Mouse (Mus musculus) hindbrain, postnatal 0 days (tissue): ENCODE data around the gene Nek7. TPM values are rescaled to one million over a fixed set of nuclear protein-coding genes. Genes with fewer than 3 reads are reported as not detected.
A peak's percentile ranks its signal among the peaks of the same experiment; 100 is the strongest.

Experiments
- ATAC-seq: fragments of 200-750 bp; cut with Nextera tagmentation; 2 replicates; pipeline ENCODE4 v1.8.0; 2017; ENCODE audit warnings: mild to moderate bottlenecking, moderate TSS enrichment, moderate library complexity
- DNase-seq: peaks from one replicate; pipeline ENCODE4 v3.0.0-alpha.2; 2015; ENCODE audit warnings: low spot score
- H3K27ac ChIP-seq: fragments of 300-500 bp; sonication (generic); 2 replicates; pipeline ENCODE4 v1.5.1; 2014; ENCODE audit warnings: mild to moderate bottlenecking
- H3K27me3 ChIP-seq: fragments of 300-500 bp; sonication (generic); 2 replicates; pipeline ENCODE4 v1.6.1; 2014; ENCODE audit warnings: low read length, mixed read lengths; ENCODE audit not compliant: insufficient read depth
- H3K36me3 ChIP-seq: fragments of 300-500 bp; sonication (generic); 2 replicates; pipeline ENCODE4 v1.6.1; 2014; ENCODE audit warnings: low read length, mixed read lengths; ENCODE audit not compliant: insufficient read depth
- H3K4me1 ChIP-seq: fragments of 300-500 bp; sonication (generic); 2 replicates; pipeline ENCODE4 v1.6.1; 2014; ENCODE audit warnings: antibody characterized with exemption, low read length, mixed read lengths; ENCODE audit not compliant: insufficient read depth
- H3K4me2 ChIP-seq: fragments of 300-500 bp; sonication (generic); 2 replicates; pipeline ENCODE4 v1.6.1; 2014; ENCODE audit warnings: low read depth, mild to moderate bottlenecking, low read length, moderate library complexity, mixed read lengths
- H3K4me3 ChIP-seq: fragments of 300-500 bp; sonication (generic); 2 replicates; pipeline ENCODE4 v1.5.1; 2014; ENCODE audit warnings: low read length
- H3K9ac ChIP-seq: fragments of 300-500 bp; sonication (generic); replicated peaks from 2 replicates; pipeline ENCODE4 v1.6.1; 2014; ENCODE audit warnings: mild to moderate bottlenecking, low read length, moderate library complexity, mixed read lengths
- H3K9me3 ChIP-seq: fragments of 300-500 bp; sonication (generic); 2 replicates; pipeline ENCODE4 v1.6.1; 2016; ENCODE audit warnings: low read length, mixed read lengths
- CTCF ChIP-seq: IDR thresholded peaks from 2 replicates; pipeline ENCODE4 v1.5.1; 2016; ENCODE audit warnings: antibody characterized with exemption, control low read depth, low read depth
- WGBS: fragments of 180-500 bp; shearing (Covaris S2); extraction: QIAGEN DNeasy Blood & Tissue Kit; methylation state at CpG from one replicate; pipeline ENCODE4 v1.1.7; 2014; 5-methylcytosine and 5-hydroxymethylcytosine counted together
- polyA plus RNA-seq: library from polyadenylated mRNA; unstranded; fragments of >200 nt; fragmentation: Nextera tagmentation; extraction: Ambion mirVana; gene quantifications from 2 replicates; pipeline ENCODE4 v1.2.1, GENCODE M21; 2015
- total RNA-seq: library from RNA; depleted of rRNA; stranded (reverse); fragments of >200 nt; gene quantifications from 2 replicates; pipeline ENCODE4 v1.2.3, GENCODE M21; 2014

Nek7 gene
- total and polyA plus RNA-seq, 2 experiments from 2014 or later = 8.8 to 16.3 TPM

DNA sequence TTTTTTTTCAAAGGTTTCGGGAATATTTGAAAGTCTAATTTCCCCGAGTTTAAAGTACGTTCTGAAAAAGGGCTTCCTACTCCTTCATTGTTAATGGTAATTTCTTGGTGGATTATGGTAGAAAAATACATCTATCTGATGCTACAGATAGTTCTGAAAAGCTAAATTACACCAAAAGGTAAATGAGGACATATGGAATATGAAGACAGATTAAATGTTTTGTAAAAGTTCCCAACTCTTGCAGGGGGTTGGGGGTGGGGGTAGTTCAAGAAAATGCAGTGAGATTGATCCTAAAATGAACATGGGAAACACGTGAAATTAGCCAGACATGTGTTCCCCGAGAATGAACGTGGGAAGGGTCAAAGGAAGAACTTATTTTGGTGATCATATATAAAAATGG is 119.2 kb downstream of the Nek7 start:
- no peak for DNase-seq
- no peaks in the 10 kb centered on the region for H3K9me3 ChIP-seq
- H3K9ac ChIP-seq = no peak overlapping the region
- H3K4me1 ChIP-seq = peaks cover 7% of the 10 kb centered on the region; the same call in 1 of the 2 replicates
- H3K4me2 ChIP-seq = 0 out of 2 replicates have a peak overlapping the region, but pooled peaks have one; percentile 56
- ATAC-seq = no peak
- H3K36me3 ChIP-seq = no peaks in the 10 kb centered on the region
- H3K4me3 ChIP-seq = no peak overlapping the region; the same call in 1 of the 2 replicates
- 42% methylated on average over 6 of the region's 6 CpGs for WGBS
- TF ChIP-seq CTCF = no peak
- H3K27me3 ChIP-seq = no peaks in the 10 kb centered on the region
- no peak overlapping the region for H3K27ac ChIP-seq

DNA sequence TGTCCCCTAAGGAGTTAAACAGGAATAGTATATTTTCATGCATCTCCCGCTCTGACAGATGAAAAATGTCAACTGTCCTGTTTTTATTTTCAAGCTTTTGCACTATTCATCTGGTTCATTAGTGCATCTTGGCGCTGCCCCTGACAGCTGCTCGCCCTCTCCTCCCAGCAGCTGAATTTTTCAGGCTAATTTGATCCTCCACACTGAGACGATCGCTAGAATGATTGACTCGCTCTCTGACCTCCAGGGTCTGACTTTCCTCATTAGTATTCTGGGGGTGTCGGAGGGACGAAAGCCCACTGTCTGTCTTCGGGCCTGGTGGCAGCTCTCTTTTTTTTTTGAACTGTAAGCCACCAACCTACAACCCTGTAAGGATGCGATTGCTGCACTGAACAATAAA is 119.8 kb downstream of the Nek7 start:
- no peaks in the 10 kb centered on the region for H3K36me3 ChIP-seq
- no peak for TF ChIP-seq CTCF
- H3K4me1 ChIP-seq = peaks cover 7% of the 10 kb centered on the region; the same call in 1 of the 2 replicates
- H3K9me3 ChIP-seq = no peaks in the 10 kb centered on the region
- ATAC-seq = peak; percentile 55
- H3K27ac ChIP-seq = 0 out of 2 replicates have a peak overlapping the region, but pooled peaks have one; percentile 60
- peak overlapping the region; percentile 56 for H3K4me2 ChIP-seq
- DNase-seq = peak; percentile 68
- H3K27me3 ChIP-seq = no peaks in the 10 kb centered on the region
- H3K9ac ChIP-seq = no peak overlapping the region
- 7% methylated on average over 10 of the region's 10 CpGs for WGBS
- H3K4me3 ChIP-seq = peak overlapping the region; percentile 24

DNA sequence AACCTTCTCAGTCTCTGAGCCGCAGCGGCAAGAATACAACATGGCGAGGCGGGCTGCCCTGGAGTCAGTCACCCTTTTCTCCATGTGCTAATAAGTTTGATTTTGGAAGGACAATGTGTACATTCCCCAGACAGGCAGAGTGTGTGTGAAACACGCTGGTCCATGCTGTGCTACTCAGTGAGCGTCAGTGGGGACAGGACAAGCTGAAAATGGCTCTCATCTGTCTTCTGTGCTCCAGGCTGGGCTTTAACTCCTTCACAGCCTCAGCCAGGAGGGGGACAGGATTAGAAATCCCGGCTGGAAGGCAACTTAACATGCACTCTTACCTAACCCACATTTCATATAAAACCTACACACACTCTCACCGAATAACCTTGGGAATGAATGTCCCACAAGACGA is 120.5 kb downstream of the Nek7 start:
- Histone ChIP-seq H3K36me3 (no peaks in the 10 kb centered on the region), H3K4me2 (peak overlapping the region; percentile 56), H3K9ac (0 out of 2 replicates have a peak overlapping the region, but pooled peaks have one; percentile 28), H3K4me3 (peak overlapping the region; percentile 31), H3K27ac (peak overlapping the region; percentile 60; the same call in 1 of the 2 replicates), H3K9me3 (no peaks in the 10 kb centered on the region), H3K27me3 (no peaks in the 10 kb centered on the region), H3K4me1 (peaks cover 7% of the 10 kb centered on the region; the same call in 1 of the 2 replicates)
- peak; percentile 60 for DNase-seq
- 14% methylated on average over 9 of the region's 9 CpGs for WGBS
- ATAC-seq = peak; percentile 65
- TF ChIP-seq CTCF = peak; percentile 18; the same call in 1 of the 2 replicates

DNA sequence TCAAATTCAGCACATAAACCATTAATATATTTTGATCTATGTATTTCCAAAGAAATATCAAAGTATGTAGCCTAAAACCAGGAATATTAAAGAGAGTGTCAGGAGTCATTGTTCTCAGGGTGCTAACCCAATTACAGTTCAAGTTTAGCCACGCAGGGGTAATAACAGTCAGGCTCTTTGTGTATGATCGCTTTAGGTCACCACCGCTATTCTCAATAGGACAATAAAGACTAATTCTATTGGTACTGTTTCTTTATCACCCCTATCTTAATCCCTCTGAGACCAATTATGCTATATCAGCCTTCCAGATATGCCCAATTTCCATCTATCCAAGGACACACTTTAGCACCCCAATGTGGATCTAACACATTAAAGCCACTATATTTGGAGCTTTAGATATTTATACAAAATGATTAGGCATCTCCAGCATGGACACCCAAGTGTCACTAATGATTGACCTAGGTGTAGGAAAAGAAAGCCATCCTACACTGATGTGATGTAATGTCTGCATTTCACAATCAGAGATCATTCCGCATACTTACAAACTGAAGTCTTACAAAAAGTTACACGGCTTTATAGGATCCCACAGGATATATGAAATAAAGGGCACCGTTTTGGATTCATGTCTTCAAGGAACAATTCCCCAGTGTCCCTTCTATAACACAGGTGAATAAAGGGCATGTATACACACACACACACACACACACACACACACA is 128.4 kb downstream of the Nek7 start:
- Histone ChIP-seq H3K36me3 (no peaks in the 10 kb centered on the region), H3K27ac (no peak overlapping the region), H3K4me2 (no peak overlapping the region), H3K9ac (no peak overlapping the region), H3K4me1 (no peaks in the 10 kb centered on the region), H3K4me3 (no peak overlapping the region), H3K27me3 (no peaks in the 10 kb centered on the region), H3K9me3 (no peaks in the 10 kb centered on the region)
- 80% methylated on average over 6 of the region's 6 CpGs for WGBS
- TF ChIP-seq CTCF = no peak
- ATAC-seq = no peak
- DNase-seq = no peak

DNA sequence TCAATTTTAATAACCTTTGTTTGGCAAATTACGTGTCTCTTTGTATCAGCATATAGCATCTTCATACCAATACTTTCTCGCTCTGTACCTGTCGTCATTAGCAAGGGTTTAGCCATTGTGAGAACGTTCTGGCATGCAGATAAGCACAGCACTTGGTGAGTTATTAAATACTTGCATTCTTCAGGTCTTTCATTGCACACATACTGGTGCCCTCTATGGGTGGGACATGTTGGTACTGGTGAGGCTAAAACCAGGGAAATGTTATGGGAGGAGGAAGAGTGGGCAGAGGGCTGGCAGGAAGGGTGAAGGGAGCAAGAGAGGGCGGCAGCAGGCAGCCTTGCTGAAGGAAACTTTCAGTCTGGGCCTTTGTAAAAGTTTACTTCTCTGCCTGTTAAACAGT is 132.4 kb downstream of the Nek7 start:
- no peaks in the 10 kb centered on the region for H3K36me3 ChIP-seq
- H3K4me2 ChIP-seq = no peak overlapping the region
- DNase-seq (no peak), ATAC-seq (no peak)
- no peak overlapping the region for H3K9ac ChIP-seq
- no peaks in the 10 kb centered on the region for H3K4me1 ChIP-seq
- H3K27me3 ChIP-seq = no peaks in the 10 kb centered on the region
- H3K4me3 ChIP-seq = no peak overlapping the region
- no peaks in the 10 kb centered on the region for H3K9me3 ChIP-seq
- 84% methylated on average over 5 of the region's 5 CpGs for WGBS
- TF ChIP-seq CTCF = peak; percentile 32; the same call in 1 of the 2 replicates
- no peak overlapping the region for H3K27ac ChIP-seq

DNA sequence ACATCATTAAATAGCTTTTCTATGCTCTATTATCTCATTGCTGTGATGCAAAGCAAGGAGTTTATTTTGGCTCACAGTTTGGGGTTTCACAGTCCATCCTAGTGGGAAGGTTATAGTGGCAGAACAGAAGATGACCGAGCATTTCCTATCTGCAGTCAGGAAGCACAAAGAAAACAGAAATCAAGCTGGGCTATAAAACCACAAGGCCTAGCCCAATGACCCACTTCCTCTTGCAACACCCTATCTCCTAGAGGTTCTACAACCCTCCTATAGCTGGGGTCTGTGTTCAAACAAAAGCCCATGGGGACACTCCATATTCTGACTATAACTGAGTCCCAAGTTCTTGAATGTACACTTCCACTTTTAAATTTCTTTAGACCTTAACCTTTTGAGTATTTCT is 139.2 kb downstream of the Nek7 start:
- Histone ChIP-seq H3K27ac (no peak overlapping the region), H3K27me3 (no peaks in the 10 kb centered on the region), H3K9me3 (peaks cover 6% of the 10 kb centered on the region), H3K4me1 (no peaks in the 10 kb centered on the region), H3K4me2 (no peak overlapping the region), H3K4me3 (no peak overlapping the region), H3K36me3 (no peaks in the 10 kb centered on the region), H3K9ac (no peak overlapping the region)
- DNase-seq = no peak
- TF ChIP-seq CTCF = no peak
- 89% methylated on average over 1 of the region's 1 CpGs for WGBS
- ATAC-seq = no peak

DNA sequence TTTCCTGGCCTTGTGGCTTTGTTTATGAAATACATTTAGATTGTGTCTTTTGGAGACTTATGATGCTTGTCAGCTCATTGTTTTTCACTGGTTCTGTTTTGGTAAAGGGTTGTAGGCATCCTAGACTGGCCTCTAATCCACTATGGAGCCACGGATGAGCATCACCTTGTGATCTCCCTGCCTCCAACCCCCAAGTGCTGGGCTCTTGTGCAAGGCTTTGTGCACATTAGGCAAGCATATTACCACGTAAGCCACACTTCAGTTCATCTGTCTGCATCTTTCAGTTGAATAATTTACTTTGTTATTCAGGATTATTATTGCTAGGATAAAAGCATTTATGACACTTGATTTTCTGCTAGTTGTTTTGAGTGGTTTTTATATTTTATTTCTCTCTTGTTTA is 154.6 kb downstream of the Nek7 start:
- no peak for DNase-seq
- Histone ChIP-seq H3K4me3 (no peak overlapping the region), H3K4me2 (no peak overlapping the region), H3K27ac (no peak overlapping the region), H3K9ac (no peak overlapping the region), H3K36me3 (no peaks in the 10 kb centered on the region), H3K27me3 (no peaks in the 10 kb centered on the region), H3K9me3 (0 out of 2 replicates have a peak, but pooled peaks cover 3% of the 10 kb centered on the region), H3K4me1 (no peaks in the 10 kb centered on the region)
- TF ChIP-seq CTCF = no peak
- ATAC-seq = no peak
- 67% methylated on average over 2 of the region's 2 CpGs for WGBS
